Mouse (Mus musculus): Measurements from ENCODE around the gene Kif5a. TPM values are rescaled to one million over a fixed set of nuclear protein-coding genes. Genes with fewer than 3 reads are reported as not detected.
A peak's percentile ranks its signal among the peaks of the same experiment; 100 is the strongest.

Kif5a gene
- polyA plus RNA-seq, 1 experiment from 2014 or later, result 0.76 TPM

DNA sequence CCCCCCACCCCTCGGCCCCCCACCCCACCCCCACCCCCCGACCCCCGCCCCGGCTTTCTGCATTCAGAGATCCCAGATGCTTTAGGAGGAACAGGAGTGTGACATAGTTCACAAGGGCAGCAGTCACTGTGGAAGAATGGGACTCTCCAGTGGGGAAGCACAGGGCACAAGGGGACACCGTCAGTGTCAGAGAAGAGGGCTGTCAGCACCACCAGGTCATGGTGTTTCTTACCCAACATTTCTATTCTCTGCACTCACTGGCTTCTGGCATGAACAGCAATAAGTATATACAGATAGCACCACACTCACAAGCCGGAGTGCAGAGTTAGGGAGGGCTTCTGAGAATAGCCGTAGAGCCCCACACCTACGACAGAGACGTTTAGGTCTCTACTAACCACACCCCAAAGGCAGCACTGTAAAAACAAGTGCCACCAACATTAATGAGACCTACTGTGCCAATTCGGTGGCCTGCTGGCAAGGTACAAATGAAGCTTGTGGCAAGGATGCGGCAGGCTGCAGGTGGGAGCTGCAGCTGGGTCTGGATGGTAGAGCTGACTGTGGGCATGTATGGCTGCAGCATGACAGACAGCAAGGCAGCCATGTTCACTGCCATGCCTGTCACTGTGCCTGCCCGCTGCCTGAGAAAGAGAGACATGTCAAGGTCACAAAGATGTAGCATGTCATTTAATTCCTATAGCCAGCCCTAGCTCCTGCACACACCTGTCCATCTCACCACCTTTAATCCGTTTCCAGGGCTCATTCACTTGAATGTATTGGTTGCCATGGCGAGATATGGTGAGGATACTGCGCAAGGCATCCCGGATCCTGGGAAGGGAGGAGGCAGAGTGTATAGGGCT lies 34.1 kb upstream of the Kif5a start:
- no peak overlapping the region for H3K27ac ChIP-seq (ENCODE audit: low read length)
- no peaks in the 10 kb centered on the region for H3K9me3 ChIP-seq (ENCODE audit: low read length)
- H3K27me3 ChIP-seq (ENCODE audit: insufficient read depth, low read length), result no peaks in the 10 kb centered on the region
- H3K4me3 ChIP-seq (ENCODE audit: low read length), result no peak overlapping the region
- 88% methylated on average over 16 of the region's 16 CpGs for WGBS
- no peak overlapping the region for H3K4me2 ChIP-seq (replicated peaks; ENCODE audit: low read depth, low read length)
- H3K36me3 ChIP-seq (ENCODE audit: insufficient read depth, low read length), result peaks cover 71% of the 10 kb centered on the region
- H3K9ac ChIP-seq (replicated peaks; ENCODE audit: low read length), result no peak overlapping the region
- ATAC-seq (ENCODE audit: low FRiP score, low TSS enrichment), result no peak
- H3K4me1 ChIP-seq (ENCODE audit: insufficient read depth, low read length), result peaks cover 6% of the 10 kb centered on the region

DNA sequence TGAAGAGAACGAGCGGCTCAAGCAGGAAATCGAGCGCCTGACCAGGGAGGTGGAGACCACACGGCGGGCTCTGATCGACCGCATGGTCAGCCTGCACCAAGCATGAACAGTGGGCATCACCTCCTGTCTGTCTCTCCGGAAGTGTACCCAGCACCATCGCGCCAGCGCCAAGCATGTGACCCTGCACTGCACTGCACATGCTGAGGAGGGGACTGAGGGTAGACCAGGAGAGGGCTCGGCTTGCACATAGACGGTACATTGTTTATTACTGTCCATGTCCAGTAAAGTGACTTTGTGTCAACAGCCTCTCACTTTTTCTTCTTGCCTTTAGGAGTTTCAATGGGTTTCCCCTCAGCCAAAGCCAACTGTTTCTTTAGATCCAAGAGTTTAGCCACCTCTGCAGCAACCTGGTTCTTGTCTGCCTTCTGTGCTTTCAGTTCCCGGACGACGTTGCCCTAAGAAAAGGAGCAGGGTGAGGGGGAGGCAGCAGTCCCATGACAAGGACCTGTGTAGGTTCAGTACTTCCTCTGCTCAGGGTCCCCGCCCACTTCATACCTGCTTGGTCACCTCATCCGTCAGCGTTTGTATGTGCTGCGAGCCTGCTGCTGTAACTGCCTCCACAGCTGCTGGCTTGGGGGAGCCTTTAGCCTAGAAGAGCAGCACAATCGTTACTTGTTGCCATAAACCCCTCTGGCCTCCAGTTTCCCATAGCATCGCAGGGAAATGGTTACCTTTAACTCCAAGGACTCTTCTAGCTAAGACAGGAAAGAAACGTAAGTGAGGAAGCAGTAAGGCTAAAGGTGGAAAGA lies 33.0 kb upstream of the Kif5a start:
- no peak overlapping the region for H3K4me2 ChIP-seq (replicated peaks; ENCODE audit: low read depth, low read length)
- no peak overlapping the region for H3K27ac ChIP-seq (ENCODE audit: low read length)
- no peaks in the 10 kb centered on the region for H3K27me3 ChIP-seq (ENCODE audit: insufficient read depth, low read length)
- WGBS, result 87% methylated on average over 24 of the region's 24 CpGs
- H3K4me3 ChIP-seq (ENCODE audit: low read length), result no peak overlapping the region
- no peak for ATAC-seq (ENCODE audit: low FRiP score, low TSS enrichment)
- H3K36me3 ChIP-seq (ENCODE audit: insufficient read depth, low read length), result peaks cover 61% of the 10 kb centered on the region
- H3K9me3 ChIP-seq (ENCODE audit: low read length), result no peaks in the 10 kb centered on the region
- peaks cover 16% of the 10 kb centered on the region for H3K4me1 ChIP-seq (ENCODE audit: insufficient read depth, low read length)
- H3K9ac ChIP-seq (replicated peaks; ENCODE audit: low read length), result no peak overlapping the region

DNA sequence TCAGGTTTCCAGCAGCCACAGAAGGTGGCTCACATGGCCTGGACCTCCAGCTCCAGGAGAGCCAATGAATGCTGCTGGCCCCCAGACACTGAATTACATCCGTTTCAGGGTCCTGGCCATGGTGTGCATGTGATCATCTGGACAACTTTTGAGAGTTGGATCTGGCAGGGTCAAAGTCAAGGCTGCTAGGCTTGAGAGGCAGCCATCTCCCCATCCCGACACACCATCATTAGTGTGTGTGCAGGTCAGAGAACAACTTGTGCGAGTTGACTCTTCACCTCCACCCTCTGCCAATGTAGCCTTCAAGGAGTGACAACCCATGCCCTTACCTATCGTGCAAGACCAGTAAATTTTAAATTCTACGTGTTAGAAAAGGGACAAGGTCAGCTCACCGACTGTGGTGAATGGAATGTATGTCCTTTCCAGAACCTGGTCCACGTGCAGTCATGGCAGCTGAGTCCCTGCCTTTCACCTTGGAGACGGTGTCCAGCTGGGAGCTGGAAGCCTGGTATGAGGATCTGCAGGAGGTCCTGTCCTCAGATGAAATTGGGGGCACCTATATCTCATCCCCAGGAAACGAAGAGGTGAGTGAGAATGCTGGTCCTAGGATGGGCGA lies 31.9 kb upstream of the Kif5a start:
- Histone ChIP-seq H3K4me2 (replicated peaks; ENCODE audit: low read depth, low read length) (no peak overlapping the region), H3K36me3 (ENCODE audit: insufficient read depth, low read length) (peaks cover 55% of the 10 kb centered on the region), H3K9ac (replicated peaks; ENCODE audit: low read length) (no peak overlapping the region), H3K27ac (ENCODE audit: low read length) (no peak overlapping the region), H3K4me3 (ENCODE audit: low read length) (no peak overlapping the region), H3K9me3 (ENCODE audit: low read length) (no peaks in the 10 kb centered on the region), H3K27me3 (ENCODE audit: insufficient read depth, low read length) (no peaks in the 10 kb centered on the region), H3K4me1 (ENCODE audit: insufficient read depth, low read length) (peaks cover 16% of the 10 kb centered on the region)
- 86% methylated on average over 10 of the region's 10 CpGs for WGBS
- no peak for ATAC-seq (ENCODE audit: low FRiP score, low TSS enrichment)

DNA sequence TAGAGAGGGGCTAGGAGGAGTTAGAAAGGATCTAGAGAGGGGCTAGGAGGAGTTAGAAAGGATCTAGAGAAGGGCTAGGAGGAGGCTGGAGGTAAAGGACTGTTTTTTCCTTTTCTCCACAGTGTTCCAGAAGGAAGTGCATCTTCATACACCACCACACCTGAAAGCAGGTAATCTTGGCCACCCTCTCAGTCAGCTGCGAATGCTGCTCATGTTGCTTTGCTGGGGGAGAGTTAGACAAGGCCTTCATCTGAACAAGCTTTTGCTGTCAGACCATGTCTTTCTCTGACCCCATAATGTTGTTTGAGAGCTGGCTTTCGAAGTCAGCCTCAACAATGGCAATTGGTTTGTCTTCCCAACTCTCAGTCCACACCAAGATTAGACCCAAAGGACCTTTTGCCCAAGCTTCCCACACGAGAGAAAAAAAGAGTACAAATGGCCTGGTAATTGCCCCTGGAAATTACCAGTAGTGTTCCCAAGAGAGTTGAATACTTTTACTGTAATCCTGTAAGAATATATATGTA lies 30.5 kb upstream of the Kif5a start:
- H3K36me3 ChIP-seq (ENCODE audit: insufficient read depth, low read length), result peaks cover 42% of the 10 kb centered on the region
- ATAC-seq (ENCODE audit: low FRiP score, low TSS enrichment), result no peak
- no peak overlapping the region for H3K4me3 ChIP-seq (ENCODE audit: low read length)
- no peaks in the 10 kb centered on the region for H3K9me3 ChIP-seq (ENCODE audit: low read length)
- no peak overlapping the region for H3K4me2 ChIP-seq (replicated peaks; ENCODE audit: low read depth, low read length)
- WGBS, result 82% methylated on average over 3 of the region's 3 CpGs
- H3K27me3 ChIP-seq (ENCODE audit: insufficient read depth, low read length), result no peaks in the 10 kb centered on the region
- H3K9ac ChIP-seq (replicated peaks; ENCODE audit: low read length), result no peak overlapping the region
- no peak overlapping the region for H3K27ac ChIP-seq (ENCODE audit: low read length)
- peaks cover 26% of the 10 kb centered on the region for H3K4me1 ChIP-seq (ENCODE audit: insufficient read depth, low read length)

DNA sequence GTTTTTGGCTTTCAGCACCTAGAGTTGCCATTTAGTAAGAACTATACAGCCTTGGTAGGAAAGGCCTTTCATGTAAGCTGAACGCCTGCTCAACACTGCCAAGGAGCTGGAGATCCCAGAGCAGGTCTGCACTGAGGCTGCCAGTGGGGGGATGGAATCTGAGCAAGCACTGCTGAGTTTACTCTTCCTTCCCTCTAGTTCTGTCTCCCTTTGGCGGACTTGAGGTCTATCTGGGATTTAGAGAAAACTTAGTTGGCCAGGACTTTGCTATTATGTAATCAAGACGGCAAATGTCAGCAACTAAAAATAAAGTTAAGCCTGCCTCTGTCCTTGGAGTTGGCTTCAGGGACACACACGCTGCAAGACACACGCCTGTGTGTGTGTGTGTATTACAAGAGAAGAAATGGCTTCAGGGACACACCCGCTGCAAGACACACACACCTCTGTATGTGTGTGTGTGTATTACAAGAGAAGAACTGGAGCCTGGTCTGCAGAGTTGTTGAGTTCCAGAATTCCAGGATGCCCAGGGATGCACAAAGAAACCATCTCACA lies 29.9 kb upstream of the Kif5a start:
- Histone ChIP-seq H3K27me3 (ENCODE audit: insufficient read depth, low read length) (no peaks in the 10 kb centered on the region), H3K36me3 (ENCODE audit: insufficient read depth, low read length) (peaks cover 40% of the 10 kb centered on the region), H3K9me3 (ENCODE audit: low read length) (no peaks in the 10 kb centered on the region), H3K4me3 (ENCODE audit: low read length) (no peak overlapping the region), H3K27ac (ENCODE audit: low read length) (no peak overlapping the region), H3K9ac (replicated peaks; ENCODE audit: low read length) (no peak overlapping the region), H3K4me1 (ENCODE audit: insufficient read depth, low read length) (peaks cover 26% of the 10 kb centered on the region), H3K4me2 (replicated peaks; ENCODE audit: low read depth, low read length) (no peak overlapping the region)
- 86% methylated on average over 6 of the region's 6 CpGs for WGBS
- ATAC-seq (ENCODE audit: low FRiP score, low TSS enrichment), result no peak

DNA sequence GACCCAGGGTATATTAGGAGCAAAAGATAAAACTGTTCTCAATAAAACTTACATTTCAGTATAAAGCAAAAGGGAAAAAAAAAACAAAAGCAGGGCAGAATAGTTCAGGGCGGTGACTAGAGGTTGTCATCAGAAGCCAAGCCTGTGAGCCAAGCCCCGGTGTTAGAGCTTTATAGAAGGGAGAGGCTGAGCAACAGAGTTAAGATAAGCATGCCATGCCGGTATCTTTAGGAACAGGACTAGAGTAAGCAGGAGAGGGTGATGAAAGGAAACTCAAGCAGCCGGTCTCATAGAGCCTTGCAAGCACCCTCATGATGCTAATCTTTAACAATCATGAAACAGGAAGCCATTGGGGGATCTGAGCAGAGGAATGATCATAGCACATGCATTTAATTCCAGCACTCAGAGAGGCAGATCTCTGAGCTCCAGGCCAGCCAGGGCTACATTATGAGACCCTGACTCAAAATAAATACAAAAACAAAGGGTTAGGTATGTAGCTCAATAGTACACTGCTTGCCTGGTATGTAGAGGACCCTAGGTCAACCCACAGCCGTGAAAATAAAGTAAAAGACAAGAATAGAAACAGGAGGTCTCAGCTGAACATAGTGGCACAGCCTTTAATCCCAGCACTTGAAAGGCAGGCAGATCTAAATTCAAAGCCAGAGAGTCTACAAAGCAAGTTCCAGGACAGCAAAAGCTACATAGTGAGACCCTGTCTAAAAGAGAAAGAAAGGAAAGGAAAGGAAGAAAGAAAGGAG lies 28.9 kb upstream of the Kif5a start:
- H3K27ac ChIP-seq (ENCODE audit: low read length), result no peak overlapping the region
- H3K4me1 ChIP-seq (ENCODE audit: insufficient read depth, low read length), result peaks cover 35% of the 10 kb centered on the region
- no peaks in the 10 kb centered on the region for H3K9me3 ChIP-seq (ENCODE audit: low read length)
- peaks cover 30% of the 10 kb centered on the region for H3K36me3 ChIP-seq (ENCODE audit: insufficient read depth, low read length)
- peak overlapping the region; percentile 59 for H3K4me3 ChIP-seq (ENCODE audit: low read length)
- ATAC-seq (ENCODE audit: low FRiP score, low TSS enrichment), result no peak
- H3K4me2 ChIP-seq (replicated peaks; ENCODE audit: low read depth, low read length), result peak overlapping the region; percentile 97
- no peaks in the 10 kb centered on the region for H3K27me3 ChIP-seq (ENCODE audit: insufficient read depth, low read length)
- 44% methylated on average over 5 of the region's 5 CpGs for WGBS
- H3K9ac ChIP-seq (replicated peaks; ENCODE audit: low read length), result peak overlapping the region; percentile 81

DNA sequence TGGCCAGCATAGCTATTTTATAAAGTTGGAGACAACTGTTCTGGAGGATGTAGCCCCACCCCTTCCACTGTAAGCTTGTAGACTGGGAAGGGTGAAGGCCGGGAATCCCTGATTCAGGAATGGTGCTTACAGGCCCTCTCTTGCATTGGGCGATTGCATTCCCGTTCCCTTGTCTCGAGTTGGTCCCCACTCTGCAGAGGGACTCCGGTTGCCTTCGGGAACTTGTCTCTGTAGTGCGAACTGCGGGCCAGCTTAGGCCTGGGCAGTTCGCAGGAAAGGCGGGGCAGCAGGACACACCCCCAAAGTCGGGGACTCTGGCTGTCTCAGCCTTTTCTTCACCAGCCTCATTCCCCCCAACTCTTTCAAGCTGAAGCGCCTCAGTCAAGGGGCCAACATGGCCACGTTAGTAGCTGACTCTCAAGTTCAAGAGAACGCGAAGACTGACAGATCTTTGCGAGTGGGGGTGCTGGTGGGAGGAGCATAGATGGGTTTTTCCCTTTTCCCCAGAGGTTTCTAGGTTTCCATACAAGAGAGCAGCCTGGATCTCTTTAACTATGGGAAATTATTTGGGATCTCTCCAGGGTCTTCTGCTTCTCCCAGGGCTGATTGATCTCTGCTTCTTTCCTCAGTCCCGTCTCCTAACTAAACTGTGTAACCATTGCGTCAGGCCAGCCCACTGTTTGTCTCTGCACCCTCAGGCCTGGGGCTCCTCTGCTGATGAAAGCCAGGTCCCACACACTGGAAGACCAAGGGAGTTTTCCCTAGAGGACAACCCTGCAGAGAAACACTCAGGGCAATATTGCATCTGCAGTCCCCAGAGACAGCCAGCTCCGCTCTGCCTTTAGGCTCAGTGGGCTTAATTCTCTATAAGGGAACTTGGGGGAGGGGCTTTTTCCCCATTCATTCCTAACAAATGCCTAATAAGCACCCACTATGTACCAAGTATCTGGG lies 28.1 kb upstream of the Kif5a start:
- peak overlapping the region; percentile 59 for H3K4me3 ChIP-seq (ENCODE audit: low read length)
- 4% methylated on average over 19 of the region's 19 CpGs for WGBS
- no peaks in the 10 kb centered on the region for H3K27me3 ChIP-seq (ENCODE audit: insufficient read depth, low read length)
- peaks cover 44% of the 10 kb centered on the region for H3K4me1 ChIP-seq (ENCODE audit: insufficient read depth, low read length)
- peak overlapping the region; percentile 81 for H3K9ac ChIP-seq (replicated peaks; ENCODE audit: low read length)
- H3K27ac ChIP-seq (ENCODE audit: low read length), result peak overlapping the region; percentile 95
- H3K4me2 ChIP-seq (replicated peaks; ENCODE audit: low read depth, low read length), result peak overlapping the region; percentile 97
- ATAC-seq (ENCODE audit: low FRiP score, low TSS enrichment), result peak; percentile 43
- H3K9me3 ChIP-seq (ENCODE audit: low read length), result no peaks in the 10 kb centered on the region
- H3K36me3 ChIP-seq (ENCODE audit: insufficient read depth, low read length), result peaks cover 31% of the 10 kb centered on the region

DNA sequence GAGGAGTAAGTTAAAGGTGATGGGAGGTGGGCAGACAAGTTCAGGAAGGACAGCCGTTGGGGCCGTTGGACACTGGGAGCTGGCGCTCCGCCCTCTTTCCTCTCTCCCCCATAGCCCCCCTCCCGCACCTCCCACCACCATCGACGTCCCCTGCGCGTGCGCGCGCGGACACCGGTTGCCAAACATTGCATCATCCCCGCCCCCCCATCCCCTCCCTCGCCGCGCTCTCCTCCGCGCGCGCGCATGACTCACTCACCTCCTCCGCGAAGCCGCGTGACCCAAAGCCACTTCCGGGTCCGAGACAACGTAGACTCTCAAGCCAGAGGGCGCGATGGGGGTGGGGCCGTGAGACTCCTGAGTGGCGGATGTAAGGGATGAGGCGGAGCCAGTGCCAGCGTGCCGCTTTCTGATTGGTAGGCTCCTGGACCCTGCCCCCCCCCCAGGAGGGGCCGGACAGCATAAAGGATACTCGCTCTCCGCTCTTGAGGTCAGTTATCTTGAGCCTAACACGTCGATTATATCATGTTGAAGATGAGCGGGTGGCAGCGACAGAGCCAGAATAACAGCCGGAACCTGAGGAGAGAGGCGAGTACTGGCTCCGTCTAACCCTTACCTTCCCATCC lies 27.3 kb upstream of the Kif5a start:
- Histone ChIP-seq H3K4me2 (replicated peaks; ENCODE audit: low read depth, low read length) (peak overlapping the region; percentile 97), H3K27me3 (ENCODE audit: insufficient read depth, low read length) (no peaks in the 10 kb centered on the region), H3K9ac (replicated peaks; ENCODE audit: low read length) (peak overlapping the region; percentile 81), H3K9me3 (ENCODE audit: low read length) (no peaks in the 10 kb centered on the region), H3K4me1 (ENCODE audit: insufficient read depth, low read length) (peaks cover 52% of the 10 kb centered on the region), H3K27ac (ENCODE audit: low read length) (peak overlapping the region; percentile 99), H3K4me3 (ENCODE audit: low read length) (peak overlapping the region; percentile 59), H3K36me3 (ENCODE audit: insufficient read depth, low read length) (peaks cover 34% of the 10 kb centered on the region)
- WGBS, result under 1% methylated on average over 47 of the region's 47 CpGs
- ATAC-seq (ENCODE audit: low FRiP score, low TSS enrichment), result peak; percentile 92

All from kidney, embryonic 16.5 days (tissue).